Mouse (Mus musculus) midbrain, embryonic 11.5 days (tissue): ENCODE data around the gene Casp6. TPM values are rescaled to one million over a fixed set of nuclear protein-coding genes. Genes with fewer than 3 reads are reported as not detected.

Experiments
- ATAC-seq: fragments of 200-750 bp; cut with Nextera tagmentation; 2 replicates; pipeline ENCODE4 v1.8.0; 2017; ENCODE audit warnings: moderate TSS enrichment, moderate library complexity; ENCODE audit not compliant: low FRiP score
- DNase-seq: peaks from one replicate; pipeline ENCODE4 v3.0.0; 2015; ENCODE audit warnings: low spot score; ENCODE audit errors: missing footprints
- H3K27ac ChIP-seq: fragments of 300-500 bp; sonication (generic); 2 replicates; pipeline ENCODE4 v1.5.1; 2014; ENCODE audit warnings: low read depth, low read length
- H3K27me3 ChIP-seq: fragments of 300-500 bp; sonication (generic); 2 replicates; pipeline ENCODE4 v1.6.1; 2014; ENCODE audit warnings: mild to moderate bottlenecking, low read length, moderate library complexity, mixed read lengths; ENCODE audit not compliant: control insufficient read depth, insufficient read depth
- H3K36me3 ChIP-seq: fragments of 300-500 bp; sonication (generic); 2 replicates; pipeline ENCODE4 v1.6.1; 2014; ENCODE audit warnings: mild to moderate bottlenecking, low read length, moderate library complexity, mixed read lengths; ENCODE audit not compliant: control insufficient read depth, insufficient read depth
- H3K4me1 ChIP-seq: fragments of 300-500 bp; sonication (generic); 2 replicates; pipeline ENCODE4 v1.6.1; 2014; ENCODE audit warnings: low read length; ENCODE audit not compliant: control insufficient read depth, insufficient read depth
- H3K4me2 ChIP-seq: fragments of 300-500 bp; sonication (generic); 2 replicates; pipeline ENCODE4 v1.6.1; 2014; ENCODE audit warnings: mild to moderate bottlenecking, moderate library complexity
- H3K4me3 ChIP-seq: fragments of 300-500 bp; sonication (generic); 2 replicates; pipeline ENCODE4 v1.5.1; 2014; ENCODE audit warnings: low read depth, low read length
- H3K9ac ChIP-seq: fragments of 300-500 bp; sonication (generic); 2 replicates; pipeline ENCODE4 v1.6.1; 2014; ENCODE audit warnings: low read length
- H3K9me3 ChIP-seq: fragments of 300-500 bp; sonication (generic); 2 replicates; pipeline ENCODE4 v1.6.1; 2016; ENCODE audit warnings: low read length; ENCODE audit not compliant: control insufficient read depth
- WGBS: fragments of 180-500 bp; shearing (Covaris S2); extraction: QIAGEN DNeasy Blood & Tissue Kit; methylation state at CpG from one replicate; pipeline ENCODE4 v1.1.7; 2014; 5-methylcytosine and 5-hydroxymethylcytosine counted together
- polyA plus RNA-seq: library from polyadenylated mRNA; unstranded; fragments of >200 nt; fragmentation: Nextera tagmentation; extraction: Ambion mirVana; gene quantifications from 2 replicates; pipeline ENCODE4 v1.2.1, GENCODE M21; 2014

Casp6 gene
- polyA plus RNA-seq, 1 experiment from 2014 or later, result 63.2 TPM

- ATAC-seq (no peak), DNase-seq (no peak)
- Histone ChIP-seq H3K9ac (no peak overlapping the region), H3K9me3 (no peaks in the 10 kb centered on the region), H3K27ac (no peak overlapping the region), H3K4me1 (no peaks in the 10 kb centered on the region), H3K4me3 (no peak overlapping the region), H3K36me3 (no peaks in the 10 kb centered on the region), H3K4me2 (no peak overlapping the region), H3K27me3 (no peaks in the 10 kb centered on the region)
- 90% methylated on average over 9 of the region's 9 CpGs for WGBS
These were observed 15.6 kb upstream of the Casp6 start for GRCm38 (mm10) chr3:129885577-129885976.

- Histone ChIP-seq H3K4me1 (no peaks in the 10 kb centered on the region), H3K9ac (no peak overlapping the region), H3K27ac (no peak overlapping the region), H3K4me3 (no peak overlapping the region), H3K4me2 (no peak overlapping the region), H3K9me3 (no peaks in the 10 kb centered on the region), H3K36me3 (no peaks in the 10 kb centered on the region), H3K27me3 (no peaks in the 10 kb centered on the region)
- DNase-seq, result no peak
- no peak for ATAC-seq
- WGBS, result 82% methylated on average over 5 of the region's 5 CpGs
These were observed 14.8 kb upstream of the Casp6 start for GRCm38 (mm10) chr3:129886430-129886829.

- Histone ChIP-seq H3K4me3 (no peak overlapping the region), H3K27ac (no peak overlapping the region), H3K4me1 (no peaks in the 10 kb centered on the region), H3K36me3 (no peaks in the 10 kb centered on the region), H3K4me2 (no peak overlapping the region), H3K27me3 (no peaks in the 10 kb centered on the region), H3K9ac (no peak overlapping the region), H3K9me3 (no peaks in the 10 kb centered on the region)
- 92% methylated on average over 13 of the region's 13 CpGs for WGBS
- DNase-seq (no peak), ATAC-seq (no peak)
These were observed 13.3 kb upstream of the Casp6 start for GRCm38 (mm10) chr3:129887779-129888517.

GRCm38 (mm10) chr3:129892003-129892402 is 9.2 kb upstream of the Casp6 start:
- no peak overlapping the region for H3K4me2 ChIP-seq
- no peaks in the 10 kb centered on the region for H3K36me3 ChIP-seq
- no peaks in the 10 kb centered on the region for H3K9me3 ChIP-seq
- no peaks in the 10 kb centered on the region for H3K4me1 ChIP-seq
- DNase-seq (no peak), ATAC-seq (no peak)
- 86% methylated on average over 5 of the region's 5 CpGs for WGBS
- no peak overlapping the region for H3K4me3 ChIP-seq
- no peaks in the 10 kb centered on the region for H3K27me3 ChIP-seq
- H3K9ac ChIP-seq, result no peak overlapping the region
- no peak overlapping the region for H3K27ac ChIP-seq

- no peak overlapping the region for H3K4me2 ChIP-seq
- no peaks in the 10 kb centered on the region for H3K9me3 ChIP-seq
- no peaks in the 10 kb centered on the region for H3K27me3 ChIP-seq
- H3K4me3 ChIP-seq, result no peak overlapping the region
- WGBS, result 97% methylated on average over 3 of the region's 3 CpGs
- H3K27ac ChIP-seq, result no peak overlapping the region
- no peak overlapping the region for H3K9ac ChIP-seq
- DNase-seq (no peak), ATAC-seq (no peak)
- no peaks in the 10 kb centered on the region for H3K36me3 ChIP-seq
- no peaks in the 10 kb centered on the region for H3K4me1 ChIP-seq
These were observed 8.1 kb upstream of the Casp6 start for GRCm38 (mm10) chr3:129893143-129893542.

- ATAC-seq (no peak), DNase-seq (no peak)
- Histone ChIP-seq H3K4me3 (no peak overlapping the region), H3K27ac (no peak overlapping the region), H3K9me3 (no peaks in the 10 kb centered on the region), H3K27me3 (no peaks in the 10 kb centered on the region), H3K9ac (no peak overlapping the region), H3K4me1 (no peaks in the 10 kb centered on the region), H3K36me3 (no peaks in the 10 kb centered on the region), H3K4me2 (no peak overlapping the region)
- WGBS, result 86% methylated on average over 6 of the region's 6 CpGs
These were observed 4.6 kb upstream of the Casp6 start for GRCm38 (mm10) chr3:129896591-129896990.

GRCm38 (mm10) chr3:129898886-129899285 is 2.3 kb upstream of the Casp6 start:
- WGBS, result 48% methylated on average over 4 of the region's 4 CpGs
- Histone ChIP-seq H3K4me2 (no peak overlapping the region), H3K9ac (no peak overlapping the region), H3K9me3 (no peaks in the 10 kb centered on the region), H3K4me3 (no peak overlapping the region), H3K27ac (no peak overlapping the region), H3K36me3 (no peaks in the 10 kb centered on the region), H3K4me1 (peaks cover 3% of the 10 kb centered on the region; the same call in 1 of the 2 replicates), H3K27me3 (no peaks in the 10 kb centered on the region)
- ATAC-seq, result no peak
- DNase-seq, result no peak

- H3K4me2 ChIP-seq, result no peak overlapping the region
- H3K9me3 ChIP-seq, result no peaks in the 10 kb centered on the region
- DNase-seq, result no peak
- H3K27me3 ChIP-seq, result no peaks in the 10 kb centered on the region
- no peak overlapping the region for H3K4me3 ChIP-seq
- H3K27ac ChIP-seq, result no peak overlapping the region
- H3K9ac ChIP-seq, result no peak overlapping the region
- H3K36me3 ChIP-seq, result no peaks in the 10 kb centered on the region
- peaks cover 3% of the 10 kb centered on the region; the same call in 1 of the 2 replicates for H3K4me1 ChIP-seq
- WGBS, result 94% methylated on average over 3 of the region's 3 CpGs
- ATAC-seq, result no peak
These were observed 2.1 kb downstream of the Casp6 start for GRCm38 (mm10) chr3:129903369-129903768.

GRCm38 (mm10) chr3:129903866-129904265 is 2.6 kb downstream of the Casp6 start:
- 89% methylated on average over 8 of the region's 8 CpGs for WGBS
- Histone ChIP-seq H3K4me2 (no peak overlapping the region), H3K4me1 (peaks cover 3% of the 10 kb centered on the region; the same call in 1 of the 2 replicates), H3K27me3 (no peaks in the 10 kb centered on the region), H3K9ac (no peak overlapping the region), H3K4me3 (no peak overlapping the region), H3K36me3 (no peaks in the 10 kb centered on the region), H3K9me3 (no peaks in the 10 kb centered on the region), H3K27ac (no peak overlapping the region)
- no peak for ATAC-seq
- no peak for DNase-seq
